Comparison of ENCODE assay signal across 18 mouse cellular contexts in genomic region chr14:20831141-20831910, GRCm38 (mm10). TPM values are rescaled to one million over a fixed set of nuclear protein-coding genes. Genes with fewer than 3 reads are reported as not detected.
DNase-seq lines count a peak whose midpoint lies in the region; ATAC-seq lines count a peak whose summit lies in the region.
"Had no signal": no experiment of that assay in that cellular context is flagged by ENCODE, and none has a peak within 500 bp of the region (broad histone marks: within the 10 kb centered on the region; RNA-seq: fewer than 3 reads in every experiment).

No protein-coding gene starts in this region.

- no peaks in the 10 kb centered on the region for H3K9me3 ChIP-seq in kidney, embryonic 14.5 days (ENCODE audit: control insufficient read depth, low read length)
- no peaks in the 10 kb centered on the region for H3K9me3 ChIP-seq in forebrain, embryonic 12.5 days
- H3K9me3 ChIP-seq: embryonic facial prominence, embryonic 15.5 days; lung, embryonic 15.5 days had no signal

- H3K4me1 ChIP-seq in kidney, embryonic 14.5 days (ENCODE audit: control insufficient read depth, insufficient read depth, low read length), result peaks cover 5% of the 10 kb centered on the region; the same call in 1 of the 2 replicates
- no peaks in the 10 kb centered on the region for H3K4me1 ChIP-seq in forebrain, embryonic 12.5 days

- H3K4me2 ChIP-seq in kidney, embryonic 14.5 days (replicated peaks; ENCODE audit: low read depth, low read length), result no peak overlapping the region
- H3K4me2 ChIP-seq in forebrain, embryonic 12.5 days, result no peak overlapping the region
- H3K4me2 ChIP-seq: embryonic facial prominence, embryonic 15.5 days; liver, embryonic 11.5 days; lung, embryonic 15.5 days had no signal

- 54% methylated on average over 9 of the region's 9 CpGs for WGBS in kidney, embryonic 14.5 days
- WGBS in forebrain, embryonic 12.5 days, result 80% methylated on average over 9 of the region's 9 CpGs

- no peak overlapping the region for H3K4me3 ChIP-seq in kidney, embryonic 14.5 days (ENCODE audit: low read length)
- H3K4me3 ChIP-seq in forebrain, embryonic 12.5 days (replicated peaks), result no peak overlapping the region
- H3K4me3 ChIP-seq: embryonic facial prominence, embryonic 15.5 days; lung, embryonic 15.5 days had no signal

- no peak overlapping the region for H3K27ac ChIP-seq in kidney, embryonic 14.5 days (ENCODE audit: low read depth, low read length)
- H3K27ac ChIP-seq in forebrain, embryonic 12.5 days, result no peak overlapping the region
- H3K27ac ChIP-seq: embryonic facial prominence, embryonic 15.5 days; hindbrain, postnatal 0 days; lung, embryonic 15.5 days had no signal

- peak; percentile 60 for ATAC-seq in kidney, embryonic 14.5 days (ENCODE audit: low FRiP score, low TSS enrichment)
- ATAC-seq in forebrain, embryonic 12.5 days (ENCODE audit: low FRiP score), result no peak
- ATAC-seq: forebrain, embryonic 16.5 days; hindbrain, postnatal 0 days had no signal

- H3K9ac ChIP-seq in kidney, embryonic 14.5 days (ENCODE audit: low read depth, low read length), result no peak overlapping the region
- H3K9ac ChIP-seq in forebrain, embryonic 12.5 days, result no peak overlapping the region
- H3K9ac ChIP-seq: embryonic facial prominence, embryonic 15.5 days; lung, embryonic 15.5 days had no signal

- H3K27me3 ChIP-seq in kidney, embryonic 14.5 days (ENCODE audit: control insufficient read depth, insufficient read depth, low read length), result no peaks in the 10 kb centered on the region
- 0 out of 2 replicates have a peak, but pooled peaks cover 3% of the 10 kb centered on the region for H3K27me3 ChIP-seq in forebrain, embryonic 12.5 days
- H3K27me3 ChIP-seq: embryonic facial prominence, embryonic 15.5 days; lung, embryonic 15.5 days had no signal

- DNase-seq in adrenal gland, postnatal 14 days, result peak; percentile 48
- DNase-seq in adrenal gland, postnatal 25 days, result no peak
- no peak for DNase-seq in kidney, adult 18-20 months
- peak; percentile 82 for DNase-seq in 3T3-L1 (ENCODE audit: low read depth, low spot score)
- DNase-seq in gastrocnemius, adult 8-10 months (ENCODE audit: low spot score in 2 of 2), result peak; percentile 36 to 46
- no peak for DNase-seq in layer of hippocampus, postnatal 36 days
- DNase-seq: cerebellum, postnatal 36 days; heart, postnatal 14 days; right cerebral cortex, postnatal 14 days had no signal

- H3K36me3 ChIP-seq in kidney, embryonic 14.5 days (ENCODE audit: control insufficient read depth, insufficient read depth, low read length), result no peaks in the 10 kb centered on the region
- H3K36me3 ChIP-seq in forebrain, embryonic 12.5 days (replicated peaks), result no peaks in the 10 kb centered on the region
- H3K36me3 ChIP-seq: embryonic facial prominence, embryonic 15.5 days; lung, embryonic 15.5 days had no signal

RNA-seq across cellular contexts. Expression of gene Plau, which starts 5.1 kb away (rescaled TPM):
- 26.3 and 60.1 TPM in 2 replicates for total RNA-seq in adrenal gland, postnatal 14 days (2021)
- 14.2 and 21.2 TPM in 2 replicates for total RNA-seq in adrenal gland, postnatal 25 days (2021)
- polyA plus RNA-seq in kidney, embryonic 14.5 days (2014; fragmentation: Nextera tagmentation; extraction: Ambion mirVana), result 3.7 and 4.2 TPM in 2 replicates
- 10 to 100 TPM; 13.4 to 23.7 (median 18.1) TPM for total RNA-seq in gastrocnemius, adult 8-10 months (2022)
- 1 to 10 TPM; 4.2 to 4.3 TPM for total RNA-seq in layer of hippocampus, postnatal 36 days (2021)
- polyA plus RNA-seq in forebrain, embryonic 12.5 days (2016; fragmentation: Nextera tagmentation; extraction: Ambion mirVana), result 0.10 and 0.15 TPM in 2 replicates
- total RNA-seq: MEL; monocyte, adult 5-6 weeks had no signal

RNA-seq across cellular contexts. Expression of gene Camk2g, which starts 37.4 kb away (rescaled TPM):
- 44.5 and 45.6 TPM in 2 replicates for total RNA-seq in adrenal gland, postnatal 14 days (2021)
- total RNA-seq in adrenal gland, postnatal 25 days (2021), result 49.0 and 62.6 TPM in 2 replicates
- polyA plus RNA-seq in kidney, embryonic 14.5 days (2014; fragmentation: Nextera tagmentation; extraction: Ambion mirVana), result 33.6 and 50.2 TPM in 2 replicates
- 100 to 1,000 TPM; 187 to 196 (median 195) TPM for total RNA-seq in gastrocnemius, adult 8-10 months (2022)
- 100 to 1,000 TPM; 187 to 199 TPM for total RNA-seq in layer of hippocampus, postnatal 36 days (2021)
- polyA plus RNA-seq in forebrain, embryonic 12.5 days (2016; fragmentation: Nextera tagmentation; extraction: Ambion mirVana), result 54.1 and 60.4 TPM in 2 replicates

Comparison
In these comparisons a context has a peak if more than half of its experiments do, and no peak if none do; other contexts are left out.
1. DNase-seq: peak in adrenal gland, postnatal 14 days (single experiment), 3T3-L1 (single experiment) and gastrocnemius, adult 8-10 months (2 of 2); none in adrenal gland, postnatal 25 days (single experiment), kidney, adult 18-20 months (single experiment) and layer of hippocampus, postnatal 36 days (0 of 2).